Mouse (Mus musculus) kidney, adult 2 months (tissue): ENCODE results near the gene Nxnl1.

Source experiments
- CTCF ChIP-seq: fragments of 200-500 bp; conservative IDR thresholded peaks from 2 replicates; pipeline ENCODE4 v1.5.1; 2011; ENCODE audit warnings: low read depth, mild to moderate bottlenecking, control low read depth, low read length, moderate library complexity, mixed read lengths; ENCODE audit not compliant: insufficient read depth, insufficient read length
- POLR2A ChIP-seq: fragments of 200-500 bp; IDR thresholded peaks from one replicate; pipeline ENCODE4 v1.6.1; 2011; ENCODE audit warnings: low read depth, low read length, control low read depth

DNA sequence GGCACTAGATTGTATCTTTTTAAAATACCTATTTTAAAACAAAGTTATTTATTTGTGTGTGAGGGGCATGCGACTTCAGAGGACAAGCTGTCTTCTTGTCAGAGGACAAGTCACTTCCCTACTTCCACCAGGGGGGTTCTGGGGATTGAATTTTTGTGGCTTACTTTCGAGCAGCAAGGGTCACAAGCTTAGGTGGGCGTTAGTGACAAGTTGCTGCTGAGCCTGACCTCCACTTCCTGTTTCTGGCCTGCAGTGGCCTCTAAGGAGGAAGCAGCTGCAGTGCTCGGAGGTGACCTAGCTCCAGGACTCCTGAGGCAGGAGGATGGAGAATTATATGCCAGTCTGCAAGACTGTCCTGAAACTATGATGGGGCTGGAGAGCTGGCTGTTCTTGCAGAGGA is 47.0 kb upstream of the Nxnl1 start:
- TF ChIP-seq CTCF, result no peak
- no peak for TF ChIP-seq POLR2A
